ENCODE assay signal across 20 mouse cellular contexts in the genomic region with DNA sequence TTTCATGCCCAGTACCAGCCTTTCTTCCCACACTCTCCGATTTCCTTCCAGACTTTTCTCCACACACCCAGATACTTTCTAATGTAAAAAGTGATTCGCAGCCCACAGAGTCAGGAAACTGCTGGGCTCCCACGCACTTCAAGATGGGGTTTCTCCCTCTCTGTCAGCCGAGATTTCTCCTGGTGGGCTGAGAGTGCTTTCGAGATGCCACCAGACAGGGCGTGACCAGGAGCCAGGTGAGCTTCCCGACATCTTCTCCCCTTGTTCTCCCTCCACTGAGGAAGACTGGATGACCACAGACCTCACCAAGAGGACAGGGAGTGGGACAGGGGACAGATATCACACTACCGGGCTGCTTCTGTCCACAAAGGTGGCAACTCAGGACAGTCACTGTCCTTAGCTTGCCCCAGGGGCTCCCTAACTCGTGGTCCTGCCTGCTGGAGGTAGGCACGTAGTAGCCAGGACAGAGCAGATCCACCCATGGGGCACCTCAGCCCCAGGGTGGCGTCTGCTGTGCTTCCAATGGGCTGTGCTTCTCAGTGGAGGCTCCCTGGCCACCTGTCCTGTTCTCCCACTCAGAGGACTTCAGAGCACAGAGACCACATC. TPM values are rescaled to one million over a fixed set of nuclear protein-coding genes. Genes with fewer than 3 reads are reported as not detected.
DNase-seq lines count a peak whose midpoint lies in the region; ATAC-seq and TF ChIP-seq lines count a peak whose summit lies in the region.
"Had no signal": no experiment of that assay in that cellular context is flagged by ENCODE, and none has a peak within 500 bp of the region (broad histone marks: within the 10 kb centered on the region; RNA-seq: fewer than 3 reads in every experiment).

No protein-coding gene starts in this region.

- no peak overlapping the region for H3K27ac ChIP-seq in liver, embryonic 12.5 days
- no peak overlapping the region for H3K27ac ChIP-seq in liver, postnatal 0 days (ENCODE audit: low read depth)
- H3K27ac ChIP-seq: gastrocnemius, adult 2 months; heart, embryonic 15.5 days; hindbrain, embryonic 10.5 days; hindbrain, postnatal 0 days; liver, embryonic 14.5 days; stomach, postnatal 0 days had no signal

- H3K4me2 ChIP-seq in liver, embryonic 12.5 days, result no peak overlapping the region
- H3K4me2 ChIP-seq in liver, postnatal 0 days (ENCODE audit: low read depth, low read length), result no peak overlapping the region
- H3K4me2 ChIP-seq: heart, embryonic 15.5 days had no signal

- intact Hi-C loops in heart, postnatal 36 days (cut with DNase I), result loop anchor here (1.0 to 5.0 kb wide), 3 partner anchors 19 to 1718 kb away; no protein-coding TSS in a partner anchor

- no peak overlapping the region for H3K9ac ChIP-seq in liver, embryonic 12.5 days
- no peak overlapping the region for H3K9ac ChIP-seq in liver, postnatal 0 days (replicated peaks)
- H3K9ac ChIP-seq: heart, embryonic 15.5 days; liver, embryonic 14.5 days had no signal

- H3K4me3 ChIP-seq in liver, embryonic 12.5 days, result no peak overlapping the region
- no peak overlapping the region for H3K4me3 ChIP-seq in liver, postnatal 0 days (ENCODE audit: low read depth, low read length)
- H3K4me3 ChIP-seq: gastrocnemius, adult 2 months; heart, embryonic 15.5 days; hindbrain, embryonic 10.5 days had no signal

- TF ChIP-seq EP300 in liver, postnatal 0 days (IDR thresholded peaks at IDR 0.05; ENCODE audit: low read depth), result no peak

- TF ChIP-seq CTCF in liver, postnatal 0 days (IDR thresholded peaks at IDR 0.05; ENCODE audit: low read depth), result no peak

- no peaks in the 10 kb centered on the region for H3K4me1 ChIP-seq in liver, embryonic 12.5 days
- no peaks in the 10 kb centered on the region for H3K4me1 ChIP-seq in liver, postnatal 0 days (ENCODE audit: insufficient read depth)

- H3K9me3 ChIP-seq in liver, embryonic 12.5 days (replicated peaks), result no peaks in the 10 kb centered on the region
- no peaks in the 10 kb centered on the region for H3K9me3 ChIP-seq in liver, postnatal 0 days (ENCODE audit: low read length)
- H3K9me3 ChIP-seq: heart, embryonic 15.5 days; hindbrain, embryonic 10.5 days had no signal

- no peak for ATAC-seq in liver, embryonic 12.5 days
- no peak for ATAC-seq in liver, postnatal 0 days

- 44% methylated on average over 11 of the region's 11 CpGs for WGBS in liver, embryonic 12.5 days (ENCODE audit: insufficient replicate concordance)
- 54% methylated on average over 11 of the region's 11 CpGs for WGBS in liver, postnatal 0 days (ENCODE audit: insufficient replicate concordance)

- H3K27me3 ChIP-seq in liver, embryonic 12.5 days (replicated peaks), result peaks cover 55% of the 10 kb centered on the region
- peaks cover 20% of the 10 kb centered on the region for H3K27me3 ChIP-seq in liver, postnatal 0 days (ENCODE audit: insufficient read depth, low read length)

- H3K36me3 ChIP-seq in liver, embryonic 12.5 days, result no peaks in the 10 kb centered on the region
- H3K36me3 ChIP-seq in liver, postnatal 0 days (replicated peaks; ENCODE audit: insufficient read depth, low read length), result no peaks in the 10 kb centered on the region
- H3K36me3 ChIP-seq: heart, embryonic 15.5 days; hindbrain, embryonic 10.5 days had no signal

- DNase-seq in heart, adult 11 months, result peak; percentile 88
- DNase-seq in heart, postnatal 36 days, result no peak
- DNase-seq in liver, result peak; percentile 1
- peak; percentile 20 for DNase-seq in urinary bladder, adult 2 months (ENCODE audit: low spot score)
- no peak for DNase-seq in urinary bladder, adult 18-20 months (ENCODE audit: low spot score in 2 of 2)
- peak; percentile 12 for DNase-seq in liver, postnatal 0 days
- DNase-seq in Muller cell, postnatal 12 days (ENCODE audit: inconsistent ontology term), result no peak
- DNase-seq: right cerebral cortex, postnatal 25 days had no signal

RNA-seq across cellular contexts. Expression of a gene that starts 31.7 kb away (rescaled TPM):
- 10 to 100 TPM in 1 of 2 experiments, 1 to 10 TPM in 1; 3.3 to 26.2 TPM for total RNA-seq in heart, postnatal 36 days (2021)
- polyA plus RNA-seq in liver, embryonic 12.5 days (2016; fragmentation: Nextera tagmentation; extraction: Ambion mirVana), result 0.07 and 0.20 TPM in 2 replicates
- polyA plus RNA-seq in urinary bladder, adult 2 months (2012; rRNA removed), result 5.4 and 5.9 TPM in 2 replicates
- polyA plus RNA-seq in liver, postnatal 0 days (2015; fragmentation: Nextera tagmentation; extraction: Ambion mirVana), result 414 and 703 TPM in 2 replicates
- total RNA-seq: granulocyte monocyte progenitor cell, adult 5-6 weeks; left cerebral cortex, postnatal 4 days had no signal
- polyA plus RNA-seq: forebrain, embryonic 14.5 days; hindbrain, embryonic 10.5 days; hindbrain, postnatal 0 days; lung, embryonic 16.5 days; midbrain, embryonic 14.5 days had no signal

RNA-seq across cellular contexts. Expression of a gene that starts 34.1 kb away (rescaled TPM):
- total RNA-seq in heart, postnatal 36 days (2021), result 1 to 10 TPM in 1 of 2 experiments, under 1 TPM in 1; 0.44 to 1.8 TPM
- polyA plus RNA-seq in liver, embryonic 12.5 days (2016; fragmentation: Nextera tagmentation; extraction: Ambion mirVana), result 0.21 and 0.36 TPM in 2 replicates
- polyA plus RNA-seq in urinary bladder, adult 2 months (2012; rRNA removed), result 11.3 and 15.7 TPM in 2 replicates
- 4.9 and 6.7 TPM in 2 replicates for polyA plus RNA-seq in liver, postnatal 0 days (2015; fragmentation: Nextera tagmentation; extraction: Ambion mirVana)
- total RNA-seq: gastrocnemius, adult 2 months; hindbrain, postnatal 0 days had no signal
- polyA plus RNA-seq: forebrain, embryonic 14.5 days had no signal

Comparison
In these comparisons a context has a peak if more than half of its experiments do, and no peak if none do; other contexts are left out.
1. DNase-seq: peak in heart, adult 11 months (single experiment), liver (single experiment), urinary bladder, adult 2 months (single experiment) and liver, postnatal 0 days (single experiment); none in heart, postnatal 36 days (0 of 2), urinary bladder, adult 18-20 months (0 of 2) and Muller cell, postnatal 12 days (single experiment).
2. RNA of a gene that starts 31.7 kb away (polyA plus RNA-seq): 414 to 703 TPM in liver, postnatal 0 days; 5.4 to 5.9 TPM in urinary bladder, adult 2 months and 0.07 to 0.20 TPM in liver, embryonic 12.5 days; every median in the first group is over 10 times any median in the second.